Mouse (Mus musculus): ENCODE measurements around the gene Spcs2.

The Spcs2 gene

GRCm38 (mm10) chr7:99863362-99863761 lies at the start of gene Spcs2:
Gene Spcs2, minus strand, starts transcription at chr7:99863462.
- no peak for DNase-seq

- no peak for DNase-seq
Observed at GRCm38 (mm10) chr7:99911038-99911437, 47.8 kb upstream of the Spcs2 start.

GRCm38 (mm10) chr7:99907463-99907862 lies 44.2 kb upstream of the Spcs2 start:
- no peak for DNase-seq

GRCm38 (mm10) chr7:99906346-99906745 lies 43.1 kb upstream of the Spcs2 start:
- no peak for DNase-seq

GRCm38 (mm10) chr7:99904421-99905005 lies 41.3 kb upstream of the Spcs2 start:
- no peak for DNase-seq

- DNase-seq, result no peak
Observed at GRCm38 (mm10) chr7:99902918-99903665, 39.8 kb upstream of the Spcs2 start.

- DNase-seq, result no peak
Observed at GRCm38 (mm10) chr7:99902208-99902607, 38.9 kb upstream of the Spcs2 start.

- DNase-seq, result no peak
Observed at GRCm38 (mm10) chr7:99896905-99897304, 33.6 kb upstream of the Spcs2 start.

- no peak for DNase-seq
Observed at GRCm38 (mm10) chr7:99894478-99894877, 31.2 kb upstream of the Spcs2 start.

GRCm38 (mm10) chr7:99893967-99894366 lies 30.7 kb upstream of the Spcs2 start:
- no peak for DNase-seq

GRCm38 (mm10) chr7:99892351-99892750 lies 29.1 kb upstream of the Spcs2 start:
- DNase-seq, result no peak

GRCm38 (mm10) chr7:99891471-99891870 lies 28.2 kb upstream of the Spcs2 start:
- no peak for DNase-seq

- DNase-seq, result no peak
Observed at GRCm38 (mm10) chr7:99890168-99890755, 27.0 kb upstream of the Spcs2 start.

- no peak for DNase-seq
Observed at GRCm38 (mm10) chr7:99889175-99889880, 26.1 kb upstream of the Spcs2 start.

GRCm38 (mm10) chr7:99887743-99888142 lies 24.5 kb upstream of the Spcs2 start:
- no peak for DNase-seq

- DNase-seq, result no peak
Observed at GRCm38 (mm10) chr7:99887230-99887735, 24.0 kb upstream of the Spcs2 start.

GRCm38 (mm10) chr7:99878254-99878653 lies 15.0 kb upstream of the Spcs2 start:
- DNase-seq, result no peak

- peak; percentile 93 for DNase-seq
Observed at GRCm38 (mm10) chr7:99876345-99876744, 13.1 kb upstream of the Spcs2 start.

GRCm38 (mm10) chr7:99875891-99876290 lies 12.6 kb upstream of the Spcs2 start:
- no peak for DNase-seq

- DNase-seq, result no peak
Observed at GRCm38 (mm10) chr7:99873965-99874364, 10.7 kb upstream of the Spcs2 start.

GRCm38 (mm10) chr7:99869296-99869695 lies 6.0 kb upstream of the Spcs2 start:
- DNase-seq, result no peak

GRCm38 (mm10) chr7:99865219-99865618 lies 2.0 kb upstream of the Spcs2 start:
- DNase-seq, result no peak

GRCm38 (mm10) chr7:99864241-99865028 lies 1.2 kb upstream of the Spcs2 start:
- no peak for DNase-seq
